Mouse (Mus musculus) limb, embryonic 12.5 days (tissue): ENCODE data around the gene 2310061I04Rik. TPM values are rescaled to one million over a fixed set of nuclear protein-coding genes. Genes with fewer than 3 reads are reported as not detected.

Experiments used
- ATAC-seq: fragments of 200-750 bp; cut with Nextera tagmentation; 2 replicates; pipeline ENCODE4 v1.8.0; 2017; ENCODE audit warnings: low read depth, moderate TSS enrichment; ENCODE audit not compliant: insufficient number of reproducible peaks, insufficient read depth, low FRiP score, low TSS enrichment
- H3K27ac ChIP-seq: fragments of 300-500 bp; sonication (generic); 2 replicates; pipeline ENCODE4 v1.5.1; 2016; ENCODE audit warnings: mild to moderate bottlenecking, moderate library complexity
- H3K27me3 ChIP-seq: fragments of 300-500 bp; sonication (generic); 2 replicates; pipeline ENCODE4 v1.6.1; 2016; ENCODE audit warnings: mild to moderate bottlenecking, moderate library complexity
- H3K36me3 ChIP-seq: fragments of 300-500 bp; sonication (generic); 2 replicates; pipeline ENCODE4 v1.6.1; 2016; ENCODE audit warnings: mild to moderate bottlenecking, moderate library complexity
- H3K4me1 ChIP-seq: fragments of 300-500 bp; sonication (generic); replicated peaks from 2 replicates; pipeline ENCODE4 v1.6.1; 2016
- H3K4me2 ChIP-seq: fragments of 300-500 bp; sonication (generic); 2 replicates; pipeline ENCODE4 v1.6.1; 2016; ENCODE audit warnings: mild to moderate bottlenecking, moderate library complexity
- H3K4me3 ChIP-seq: fragments of 300-500 bp; sonication (generic); replicated peaks from 2 replicates; pipeline ENCODE4 v1.5.1; 2016; ENCODE audit warnings: mild to moderate bottlenecking
- H3K9ac ChIP-seq: fragments of 300-500 bp; sonication (generic); replicated peaks from 2 replicates; pipeline ENCODE4 v1.6.1; 2016; ENCODE audit warnings: mild to moderate bottlenecking, moderate library complexity
- H3K9me3 ChIP-seq: fragments of 300-500 bp; sonication (generic); 2 replicates; pipeline ENCODE4 v1.6.1; 2016; ENCODE audit warnings: mild to moderate bottlenecking, moderate library complexity
- WGBS: fragments of 180-500 bp; shearing (Covaris S2); methylation state at CpG from one replicate; pipeline ENCODE4 v1.1.7; 2016; 5-methylcytosine and 5-hydroxymethylcytosine counted together
- polyA plus RNA-seq: library from polyadenylated mRNA; unstranded; fragments of >200 nt; fragmentation: Nextera tagmentation; extraction: Ambion mirVana; gene quantifications from 2 replicates; pipeline ENCODE4 v1.2.1, GENCODE M21; 2016

The 2310061I04Rik gene
- polyA plus RNA-seq, 1 experiment from 2014 or later: 18.6 TPM

- Histone ChIP-seq H3K4me3 (peak overlapping the region; percentile 70), H3K27ac (peak overlapping the region; percentile 96), H3K9me3 (no peaks in the 10 kb centered on the region), H3K4me2 (peak overlapping the region; percentile 62), H3K27me3 (no peaks in the 10 kb centered on the region), H3K36me3 (peaks cover 39% of the 10 kb centered on the region), H3K4me1 (peaks cover 21% of the 10 kb centered on the region), H3K9ac (peak overlapping the region; percentile 54)
- WGBS: 2% methylated on average over 28 of the region's 28 CpGs
- peak; percentile 12; the same call in 1 of the 2 replicates for ATAC-seq
These were observed 18.5 kb upstream of the 2310061I04Rik start for GRCm38 (mm10) chr17:35915538-35916296.

- Histone ChIP-seq H3K4me1 (peaks cover 14% of the 10 kb centered on the region), H3K4me2 (peak overlapping the region; percentile 62), H3K9ac (no peak overlapping the region), H3K27ac (no peak overlapping the region), H3K36me3 (peaks cover 39% of the 10 kb centered on the region), H3K4me3 (peak overlapping the region; percentile 70; the same call in 1 of the 2 replicates), H3K27me3 (no peaks in the 10 kb centered on the region), H3K9me3 (no peaks in the 10 kb centered on the region)
- WGBS: 81% methylated on average over 6 of the region's 6 CpGs
- ATAC-seq: no peak
These were observed 17.7 kb upstream of the 2310061I04Rik start for GRCm38 (mm10) chr17:35914975-35915374.

- Histone ChIP-seq H3K9me3 (no peaks in the 10 kb centered on the region), H3K4me3 (peak within 1 kb of the TSS; percentile 74), H3K27me3 (no peaks in the 10 kb centered on the region), H3K4me2 (peak within 1 kb of the TSS; percentile 91), H3K27ac (peak within 1 kb of the TSS; percentile 57), H3K9ac (peak within 1 kb of the TSS; percentile 81), H3K4me1 (peaks cover 16% of the 10 kb centered on the region), H3K36me3 (peaks cover 76% of the 10 kb centered on the region)
- WGBS: 4% methylated on average over 25 of the region's 25 CpGs
- peak; percentile 86 for ATAC-seq
These were observed 12.7 kb upstream of the 2310061I04Rik start, which contains the start of gene Atat1 for GRCm38 (mm10) chr17:35909919-35910369. Gene Atat1 (minus strand): TSS chr17:35910075.

GRCm38 (mm10) chr17:35909186-35909918 is 12.1 kb upstream of the 2310061I04Rik start:
- peak; percentile 28 for ATAC-seq
- H3K9ac ChIP-seq: peak overlapping the region; percentile 81
- peaks cover 16% of the 10 kb centered on the region for H3K4me1 ChIP-seq
- H3K27me3 ChIP-seq: no peaks in the 10 kb centered on the region
- 22% methylated on average over 20 of the region's 20 CpGs for WGBS
- H3K9me3 ChIP-seq: no peaks in the 10 kb centered on the region
- H3K4me2 ChIP-seq: peak overlapping the region; percentile 91
- H3K36me3 ChIP-seq: peaks cover 78% of the 10 kb centered on the region
- peak overlapping the region; percentile 57 for H3K27ac ChIP-seq
- peak overlapping the region; percentile 74 for H3K4me3 ChIP-seq

GRCm38 (mm10) chr17:35907609-35908008 is 10.4 kb upstream of the 2310061I04Rik start:
- Histone ChIP-seq H3K4me2 (no peak overlapping the region), H3K9me3 (no peaks in the 10 kb centered on the region), H3K27ac (no peak overlapping the region), H3K27me3 (no peaks in the 10 kb centered on the region), H3K36me3 (peaks cover 77% of the 10 kb centered on the region), H3K4me1 (peaks cover 16% of the 10 kb centered on the region), H3K9ac (no peak overlapping the region), H3K4me3 (no peak overlapping the region)
- no peak for ATAC-seq
- WGBS: 83% methylated on average over 2 of the region's 2 CpGs

GRCm38 (mm10) chr17:35905587-35905986 is 8.4 kb upstream of the 2310061I04Rik start:
- 93% methylated on average over 1 of the region's 1 CpGs for WGBS
- peaks cover 79% of the 10 kb centered on the region for H3K36me3 ChIP-seq

GRCm38 (mm10) chr17:35903992-35904355 is 6.7 kb upstream of the 2310061I04Rik start:
- ATAC-seq: no peak
- Histone ChIP-seq H3K9me3 (no peaks in the 10 kb centered on the region), H3K27ac (no peak overlapping the region), H3K36me3 (peaks cover 95% of the 10 kb centered on the region), H3K9ac (no peak overlapping the region), H3K4me2 (no peak overlapping the region), H3K4me3 (no peak overlapping the region), H3K27me3 (no peaks in the 10 kb centered on the region), H3K4me1 (peaks cover 11% of the 10 kb centered on the region)
- 87% methylated on average over 4 of the region's 4 CpGs for WGBS

More at GRCm38 (mm10) chr17:35905587-35905986, 8.4 kb upstream of the 2310061I04Rik start:
- Histone ChIP-seq H3K9me3 (no peaks in the 10 kb centered on the region), H3K9ac (no peak overlapping the region), H3K4me3 (no peak overlapping the region), H3K27ac (no peak overlapping the region), H3K4me2 (no peak overlapping the region), H3K27me3 (no peaks in the 10 kb centered on the region), H3K4me1 (peaks cover 16% of the 10 kb centered on the region)
- no peak for ATAC-seq

GRCm38 (mm10) chr17:35903343-35903991 is 6.2 kb upstream of the 2310061I04Rik start:
- H3K27ac ChIP-seq: no peak overlapping the region

GRCm38 (mm10) chr17:35900636-35901035 is 3.4 kb upstream of the 2310061I04Rik start:
- Histone ChIP-seq H3K9me3 (no peaks in the 10 kb centered on the region), H3K4me1 (peaks cover 20% of the 10 kb centered on the region), H3K36me3 (peaks cover 73% of the 10 kb centered on the region), H3K27ac (no peak overlapping the region), H3K27me3 (no peaks in the 10 kb centered on the region), H3K4me2 (no peak overlapping the region), H3K4me3 (no peak overlapping the region), H3K9ac (no peak overlapping the region)
- ATAC-seq: no peak
- WGBS: 96% methylated on average over 3 of the region's 3 CpGs

More at GRCm38 (mm10) chr17:35903343-35903991, 6.2 kb upstream of the 2310061I04Rik start:
- Histone ChIP-seq H3K36me3 (peaks cover 95% of the 10 kb centered on the region), H3K27me3 (no peaks in the 10 kb centered on the region), H3K9me3 (no peaks in the 10 kb centered on the region), H3K4me1 (peaks cover 6% of the 10 kb centered on the region), H3K9ac (no peak overlapping the region), H3K4me3 (no peak overlapping the region), H3K4me2 (no peak overlapping the region)
- ATAC-seq: no peak
- 93% methylated on average over 9 of the region's 9 CpGs for WGBS

- Histone ChIP-seq H3K36me3 (peaks cover 67% of the 10 kb centered on the region), H3K9me3 (no peaks in the 10 kb centered on the region), H3K9ac (peak overlapping the region; percentile 37; the same call in 1 of the 2 replicates), H3K4me2 (peak overlapping the region; percentile 99), H3K27ac (peak overlapping the region; percentile 41; the same call in 1 of the 2 replicates), H3K4me3 (peak overlapping the region; percentile 80), H3K4me1 (peaks cover 20% of the 10 kb centered on the region), H3K27me3 (no peaks in the 10 kb centered on the region)
- ATAC-seq: peak; percentile 39; the same call in 1 of the 2 replicates
- 40% methylated on average over 23 of the region's 23 CpGs for WGBS
These were observed 678 bp upstream of the 2310061I04Rik start for GRCm38 (mm10) chr17:35897644-35898573.
